Mouse (Mus musculus) heart, embryonic 14.5 days (tissue): Measurements from ENCODE around the gene Stra6. TPM values are rescaled to one million over a fixed set of nuclear protein-coding genes. Genes with fewer than 3 reads are reported as not detected.

Experiments
- ATAC-seq: fragments of 200-750 bp; cut with Nextera tagmentation; 2 replicates; pipeline ENCODE4 v1.8.0; 2017; ENCODE audit warnings: low read depth, moderate TSS enrichment; ENCODE audit not compliant: insufficient number of reproducible peaks, insufficient read depth, low FRiP score
- H3K27ac ChIP-seq, 2 experiments: fragments of 200-500 bp in 1 of 2; fragments of 300-500 bp in 1 of 2; sonication (generic) in 1 of 2; replicated peaks in 1 of 2; 2 replicates each; pipeline ENCODE4 v1.5.1; 2012 to 2014; ENCODE audit warnings: low read depth in 2 of 2, low read length in 2 of 2, control low read depth in 1 of 2, mild to moderate bottlenecking in 1 of 2, mixed read lengths in 1 of 2; ENCODE audit not compliant: control insufficient read depth in 1 of 2, insufficient read depth in 1 of 2
- H3K27me3 ChIP-seq: fragments of 300-500 bp; sonication (generic); 2 replicates; pipeline ENCODE4 v1.6.1; 2014; ENCODE audit warnings: mild to moderate bottlenecking, low read length, control low read depth; ENCODE audit not compliant: control insufficient read depth, insufficient read depth
- H3K36me3 ChIP-seq: fragments of 300-500 bp; sonication (generic); 2 replicates; pipeline ENCODE4 v1.6.1; 2014; ENCODE audit warnings: mild to moderate bottlenecking, control low read depth, low read length, mixed read lengths; ENCODE audit not compliant: control insufficient read depth, insufficient read depth
- H3K4me1 ChIP-seq, 2 experiments: fragments of 200-500 bp in 1 of 2; fragments of 300-500 bp in 1 of 2; sonication (generic) in 1 of 2; 2 replicates each; pipeline ENCODE4 v1.6.1; 2012 to 2014; ENCODE audit warnings: low read length in 2 of 2, control low read depth in 1 of 2, mixed read lengths in 1 of 2; ENCODE audit not compliant: control insufficient read depth in 2 of 2, insufficient read depth in 2 of 2
- H3K4me2 ChIP-seq: fragments of 300-500 bp; sonication (generic); 2 replicates; pipeline ENCODE4 v1.6.1; 2014; ENCODE audit warnings: mild to moderate bottlenecking, low read length
- H3K4me3 ChIP-seq, 2 experiments: fragments of 200-500 bp in 1 of 2; fragments of 300-500 bp in 1 of 2; sonication (generic) in 1 of 2; 2 replicates each; pipeline ENCODE4 v1.5.1; 2012 to 2014; ENCODE audit warnings: low read length in 2 of 2, mild to moderate bottlenecking in 2 of 2, control low read depth in 1 of 2, low read depth in 1 of 2, moderate library complexity in 1 of 2; ENCODE audit not compliant: control insufficient read depth in 1 of 2, insufficient read depth in 1 of 2
- H3K9ac ChIP-seq: fragments of 300-500 bp; sonication (generic); 2 replicates; pipeline ENCODE4 v1.6.1; 2014; ENCODE audit warnings: mild to moderate bottlenecking, low read length
- H3K9me3 ChIP-seq: fragments of 300-500 bp; sonication (generic); 2 replicates; pipeline ENCODE4 v1.6.1; 2016; ENCODE audit warnings: low read length, control low read depth; ENCODE audit not compliant: control insufficient read depth
- WGBS: fragments of 180-500 bp; shearing (Covaris S2); extraction: QIAGEN DNeasy Blood & Tissue Kit; methylation state at CpG from one replicate; pipeline ENCODE4 v1.1.7; 2014; 5-methylcytosine and 5-hydroxymethylcytosine counted together
- polyA plus RNA-seq: library from polyadenylated mRNA; unstranded; fragments of >200 nt; fragmentation: Nextera tagmentation; extraction: Ambion mirVana; gene quantifications from 2 replicates; pipeline ENCODE4 v1.2.1, GENCODE M21; 2014

Gene Stra6
- polyA plus RNA-seq, 1 experiment from 2014 or later = 0.57 TPM

DNA sequence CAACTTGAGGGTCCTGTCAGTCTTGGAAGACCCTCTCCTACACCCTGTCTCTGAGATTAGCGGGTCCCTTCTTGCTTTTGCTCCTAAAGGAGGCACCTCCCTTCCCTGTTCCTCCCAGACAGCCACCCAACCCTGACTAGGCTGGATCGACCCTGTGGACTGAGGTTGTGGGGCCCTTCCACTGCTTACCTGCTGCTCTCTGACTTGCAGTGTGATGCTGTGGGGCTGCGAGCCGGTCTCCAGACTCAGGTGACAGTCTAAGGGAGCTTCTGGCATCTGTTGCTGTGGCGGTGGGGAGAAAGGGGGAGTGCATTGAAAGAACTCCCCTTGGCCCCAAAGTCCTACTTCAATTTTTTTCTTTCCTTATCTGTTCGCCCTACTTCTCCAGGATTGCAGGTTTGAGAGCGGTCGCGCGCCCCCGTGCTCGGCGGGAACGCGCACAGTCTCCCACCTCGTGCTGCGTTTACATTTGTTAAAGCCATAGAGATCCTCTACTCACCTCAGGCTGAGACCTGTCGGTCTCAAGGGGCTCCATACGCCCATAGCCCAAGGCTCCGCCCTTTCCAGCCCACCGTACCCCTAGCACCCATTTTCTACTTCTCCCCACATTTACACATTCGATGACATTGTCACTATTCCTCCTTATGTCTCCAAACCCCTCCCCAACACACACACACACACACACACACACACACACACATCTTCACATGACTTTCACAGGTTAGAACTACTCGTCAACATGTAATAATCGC lies 137.7 kb downstream of the Stra6 start:
- H3K4me1 ChIP-seq = peaks cover 15 to 36% of the 10 kb centered on the region in 2 experiments; a peak in 3 of 4 replicates
- no peak overlapping the region for H3K4me2 ChIP-seq
- 1% methylated on average over 24 of the region's 24 CpGs for WGBS

DNA sequence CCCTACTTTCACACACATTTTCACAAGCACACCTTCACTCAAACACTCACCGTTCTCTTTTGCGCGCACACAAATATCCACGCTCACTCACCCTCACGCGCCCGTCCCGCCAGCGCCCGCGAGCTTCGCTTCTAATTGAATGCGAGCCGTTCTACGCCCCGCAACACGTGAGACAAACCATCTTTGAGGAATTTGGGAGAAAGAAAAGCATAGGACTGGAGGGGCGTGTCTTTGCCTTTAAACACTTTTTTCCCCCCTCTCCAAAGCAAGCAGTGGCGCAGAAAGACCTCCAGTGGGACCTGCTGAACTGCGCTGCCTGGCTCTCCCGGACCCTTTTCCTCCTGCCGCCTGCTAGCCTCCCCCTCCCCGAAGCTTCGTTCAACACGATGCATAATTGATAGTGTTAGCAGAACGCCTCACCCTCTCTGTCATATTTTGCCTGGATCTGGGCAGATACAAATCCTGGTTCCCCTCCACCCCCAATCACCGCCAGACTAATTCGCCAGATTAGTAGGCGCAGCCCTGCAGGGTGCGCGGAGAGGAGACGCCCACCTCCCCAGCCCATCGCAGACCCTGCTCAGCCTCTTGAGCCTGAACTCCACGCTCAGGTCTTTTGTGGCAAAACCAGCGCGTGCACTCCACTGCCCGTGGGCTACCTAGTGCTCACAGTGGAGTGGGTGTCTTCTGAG lies 138.4 kb downstream of the Stra6 start:
- H3K4me2 ChIP-seq = 0 out of 2 replicates have a peak overlapping the region, but pooled peaks have one; percentile 24
- H3K4me1 ChIP-seq = peaks cover 13 to 28% of the 10 kb centered on the region in 2 experiments; a peak in 3 of 4 replicates
- no peak overlapping the region; a peak in 1 of 4 replicates for H3K4me3 ChIP-seq
- H3K27me3 ChIP-seq = peaks cover 73% of the 10 kb centered on the region
- H3K9ac ChIP-seq = no peak overlapping the region
- no peaks in the 10 kb centered on the region for H3K36me3 ChIP-seq
- 1% methylated on average over 37 of the region's 37 CpGs for WGBS
- H3K27ac ChIP-seq = no peak overlapping the region
- no peaks in the 10 kb centered on the region for H3K9me3 ChIP-seq
- no peak for ATAC-seq

More for the DNA sequence above, 137.7 kb downstream of the Stra6 start:
- ATAC-seq = no peak
- Histone ChIP-seq H3K9ac (no peak overlapping the region), H3K4me3 (peak overlapping the region in 1 of 2 experiments; percentile 4; a peak in 1 of 4 replicates), H3K27me3 (peaks cover 78% of the 10 kb centered on the region), H3K36me3 (no peaks in the 10 kb centered on the region), H3K27ac (no peak overlapping the region), H3K9me3 (no peaks in the 10 kb centered on the region)

DNA sequence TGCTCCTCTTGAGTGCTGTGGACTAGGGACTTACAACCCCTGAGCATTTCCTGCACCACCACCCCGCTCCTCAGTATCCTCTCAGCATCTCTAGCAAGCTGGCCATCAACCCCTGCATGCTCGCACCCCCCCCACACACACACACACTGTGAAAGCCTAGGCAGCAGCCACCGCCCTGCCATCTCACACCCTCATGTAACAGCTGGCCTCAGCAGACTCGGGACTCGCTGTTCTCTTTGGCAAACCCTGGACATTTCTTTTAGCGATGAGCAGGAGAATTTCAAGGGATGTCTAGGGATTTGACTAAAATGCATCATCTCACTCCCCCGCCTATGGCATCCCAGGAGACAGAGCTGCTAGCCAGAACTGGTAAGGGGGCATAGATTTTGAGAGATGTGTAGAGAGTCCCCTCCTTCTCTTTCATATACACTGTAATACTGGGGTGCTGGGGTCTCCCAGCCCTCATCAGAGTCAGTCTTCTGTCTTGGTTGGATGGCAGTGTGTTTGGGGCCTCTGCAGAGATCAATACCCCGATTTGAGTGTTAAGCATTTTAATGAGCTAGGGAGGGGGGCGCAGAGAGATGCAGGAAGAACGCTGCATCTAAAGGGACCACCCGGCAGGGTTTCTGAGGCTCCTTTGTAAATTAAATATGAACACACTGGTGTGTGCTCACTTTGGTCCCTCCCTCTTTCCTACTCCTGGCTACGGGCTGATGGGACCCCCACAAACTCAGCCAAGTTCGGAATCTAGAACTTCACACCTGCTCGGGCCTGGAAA lies 139.3 kb downstream of the Stra6 start:
- WGBS = 7% methylated on average over 14 of the region's 14 CpGs
- peaks cover 5 to 20% of the 10 kb centered on the region in 2 experiments; a peak in 3 of 4 replicates for H3K4me1 ChIP-seq
- no peak overlapping the region for H3K4me2 ChIP-seq
- H3K4me3 ChIP-seq = no peak overlapping the region
- H3K36me3 ChIP-seq = no peaks in the 10 kb centered on the region
- H3K27me3 ChIP-seq = peaks cover 65% of the 10 kb centered on the region
- H3K9ac ChIP-seq = no peak overlapping the region
- H3K27ac ChIP-seq = no peak overlapping the region
- no peak for ATAC-seq
- no peaks in the 10 kb centered on the region for H3K9me3 ChIP-seq

Other genes with a start within 250 kb of the Stra6 start
- 8.1 and 8.8 TPM in 2 replicates for gene Arid3b, start 227.0 kb upstream of the Stra6 start, polyA plus RNA-seq
- gene Ubl7, start 152.8 kb upstream of the Stra6 start, polyA plus RNA-seq = 107 and 114 TPM in 2 replicates
- gene Sema7a, start 123.7 kb upstream of the Stra6 start, polyA plus RNA-seq = 0.70 and 0.74 TPM in 2 replicates
- gene Cyp11a1, start 57.4 kb upstream of the Stra6 start, polyA plus RNA-seq = 0.27 TPM in 1 of 2 replicates, not detected in the other
- gene Ccdc33, start 55.0 kb downstream of the Stra6 start, polyA plus RNA-seq = not detected in 2 replicates
- 10.5 and 15.6 TPM in 2 replicates for gene Islr, start 140.5 kb downstream of the Stra6 start, polyA plus RNA-seq
- gene Islr2, start 140.5 kb downstream of the Stra6 start, polyA plus RNA-seq = not detected in 2 replicates
- gene Pml, start 186.0 kb downstream of the Stra6 start, polyA plus RNA-seq = 11.0 and 11.8 TPM in 2 replicates
- 22.7 and 25.6 TPM in 2 replicates for gene Stoml1, start 189.4 kb downstream of the Stra6 start, polyA plus RNA-seq
- 46.8 and 53.6 TPM in 2 replicates for gene Loxl1, start 249.4 kb downstream of the Stra6 start, polyA plus RNA-seq